Mouse (Mus musculus) ovary, postnatal 36 days (tissue): ENCODE measurements at regions not wholly inside any gene's neighbourhood (a gene's known extent, or its start where the extent isn't known, plus 50 kb on each side); places are given as distances from the start of the nearest gene placed in this dataset.

Experiments used
- DNase-seq: peaks from one replicate; pipeline ENCODE4 v3.0.0; 2022; ENCODE audit warnings: low spot score, mixed read lengths

DNA sequence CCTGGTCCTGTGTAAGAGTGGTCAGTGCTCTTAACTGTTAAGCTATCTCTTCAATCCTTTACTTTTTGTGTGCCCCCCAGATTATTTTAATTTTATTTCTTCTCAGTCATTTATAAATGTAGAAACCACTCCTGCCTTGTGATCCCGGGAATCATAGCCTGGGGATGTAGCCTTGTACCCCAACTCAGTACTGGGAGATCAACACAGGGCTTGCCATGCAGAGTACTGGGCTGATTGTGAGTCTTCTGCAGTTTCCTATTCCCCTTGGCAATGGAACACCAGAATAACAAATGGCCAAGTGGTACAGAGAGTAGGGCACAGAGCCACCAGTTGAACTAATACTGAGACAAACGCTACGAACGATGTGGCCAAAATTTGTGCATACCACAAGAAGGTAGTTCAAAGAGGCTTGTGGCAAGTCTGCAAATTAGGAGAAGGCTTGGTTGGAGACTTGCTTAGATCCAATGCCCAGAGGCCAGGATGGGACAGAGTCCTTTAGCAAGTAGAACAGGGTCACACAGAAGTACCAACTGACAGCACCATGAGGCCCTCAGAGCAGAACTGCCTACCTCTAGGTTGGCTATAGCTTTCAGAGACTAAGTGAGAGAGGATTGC is 151.9 kb downstream of the Qrsl1 start:
- no peak for DNase-seq

- DNase-seq, result no peak
Observed at GRCm38 (mm10) chr10:43750401-43750800, 151.1 kb downstream of the Qrsl1 start.

GRCm38 (mm10) chr10:43750854-43751253 is 150.7 kb downstream of the Qrsl1 start:
- DNase-seq, result no peak

DNA sequence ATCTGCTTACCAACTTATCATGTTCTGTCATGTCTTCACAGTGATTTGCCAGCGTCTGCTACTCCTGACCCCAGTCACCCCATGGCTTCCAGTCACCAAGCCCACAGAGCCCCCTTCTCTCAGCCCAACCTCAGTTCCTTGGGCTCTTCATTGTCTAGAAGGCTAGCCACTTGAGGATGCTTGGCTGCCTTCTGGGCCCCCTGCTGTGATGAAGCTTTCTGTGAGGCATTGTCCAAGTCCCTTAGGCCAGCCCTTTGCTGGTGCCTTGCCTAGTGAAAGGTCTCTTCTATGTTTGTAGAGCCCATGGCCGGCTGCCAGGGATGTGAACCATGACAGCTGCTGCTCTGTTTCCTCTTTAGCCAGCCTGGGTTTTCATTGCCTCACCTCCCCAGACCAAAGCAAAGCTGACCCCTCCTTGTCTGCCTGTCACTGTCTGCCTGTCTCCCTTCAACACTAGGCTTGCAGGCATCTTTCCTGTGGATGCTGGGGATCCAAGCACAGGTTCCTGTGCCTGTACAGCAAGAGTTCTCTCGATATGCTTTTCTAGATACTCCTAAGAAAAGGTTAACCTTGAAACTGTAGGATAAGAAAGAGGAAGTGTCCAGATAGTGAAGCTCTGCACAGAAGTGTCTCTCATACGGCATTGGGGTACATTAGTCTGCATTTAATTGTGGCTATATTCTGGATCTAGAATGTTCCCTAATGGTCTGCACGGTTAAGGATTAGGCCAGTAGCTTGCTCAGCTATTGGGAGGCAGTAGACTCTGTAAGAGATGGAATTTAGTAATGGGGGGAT is 149.5 kb downstream of the Qrsl1 start:
- DNase-seq, result peak; percentile 63

GRCm38 (mm10) chr10:43756881-43757565 is 144.5 kb downstream of the Qrsl1 start:
- DNase-seq, result no peak

DNA sequence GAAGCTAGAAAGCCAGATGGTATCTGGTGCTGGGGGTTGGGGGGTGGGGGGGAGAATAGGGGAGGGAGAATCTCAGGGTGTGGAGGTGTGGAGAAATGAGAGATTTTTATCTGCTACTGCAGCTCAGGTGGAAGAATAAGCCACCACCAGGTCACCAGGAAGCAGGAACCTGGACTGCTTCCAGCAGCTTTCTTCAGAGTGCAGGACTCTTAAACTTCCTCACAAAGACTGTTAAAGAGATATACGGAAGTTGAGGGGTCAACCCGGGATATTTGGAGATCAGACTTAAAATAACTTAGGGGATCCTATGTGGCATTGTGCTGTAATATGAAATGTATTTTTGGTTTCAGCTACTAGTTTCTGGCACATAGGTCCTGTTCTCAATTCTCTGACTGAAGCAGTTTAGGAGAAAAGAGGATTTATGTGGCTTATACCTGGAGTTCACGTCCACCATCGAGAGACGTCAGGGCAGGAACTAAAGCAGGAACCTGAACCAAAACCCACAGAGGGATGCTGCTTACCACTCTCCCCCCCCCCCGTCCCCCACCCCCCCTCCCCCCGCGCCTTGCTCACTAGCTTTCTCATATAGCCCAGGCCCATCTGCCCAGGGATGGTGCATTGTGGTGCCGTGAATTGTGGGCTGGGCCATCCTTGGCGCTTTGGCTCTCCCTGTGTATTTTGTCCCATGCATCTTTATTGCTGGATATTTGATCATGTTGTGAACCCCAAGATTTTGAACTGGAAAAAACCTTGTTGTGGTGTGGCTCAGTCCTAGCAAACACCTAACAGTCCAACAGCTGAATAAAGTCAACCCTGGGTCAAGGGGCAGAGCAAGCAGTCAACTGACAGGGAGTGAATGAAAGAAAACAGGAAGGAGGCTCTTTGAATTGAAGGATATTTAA is 143.2 kb downstream of the Qrsl1 start:
- no peak for DNase-seq

DNA sequence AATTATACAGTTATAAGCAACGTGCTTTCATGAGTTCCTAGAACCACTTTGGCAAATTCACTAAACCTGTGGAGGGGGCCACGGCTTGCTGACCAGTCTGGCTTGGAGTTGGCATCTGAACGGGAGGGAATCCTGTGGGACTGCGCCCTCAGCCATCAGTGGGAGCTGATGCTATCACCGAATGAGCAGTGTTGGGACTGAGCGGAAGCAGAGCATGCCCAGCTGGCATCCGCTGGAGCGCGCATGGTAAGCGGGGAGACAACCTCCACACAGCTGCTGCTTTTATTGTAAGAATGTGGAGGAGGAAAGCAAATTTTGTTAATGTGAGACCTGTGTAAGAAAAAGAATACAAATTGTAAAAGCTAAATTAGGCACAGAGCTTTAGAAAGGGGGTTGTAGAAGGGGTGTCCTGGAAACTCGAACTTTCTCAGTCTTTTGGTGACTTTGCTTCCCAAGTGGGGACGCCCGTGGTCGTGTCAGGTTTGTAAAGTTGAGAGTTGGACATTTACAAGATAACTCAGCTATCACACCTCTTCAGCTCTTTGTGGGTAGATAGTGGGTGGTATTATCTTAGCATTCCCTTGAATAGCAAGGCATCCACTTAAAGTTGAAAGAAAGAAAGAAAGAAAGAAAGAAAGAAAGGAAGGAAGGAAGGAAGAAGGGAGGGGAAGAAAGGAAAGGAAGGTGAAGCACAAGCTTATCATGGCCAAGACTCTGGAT is 142.2 kb downstream of the Qrsl1 start:
- DNase-seq, result no peak

DNA sequence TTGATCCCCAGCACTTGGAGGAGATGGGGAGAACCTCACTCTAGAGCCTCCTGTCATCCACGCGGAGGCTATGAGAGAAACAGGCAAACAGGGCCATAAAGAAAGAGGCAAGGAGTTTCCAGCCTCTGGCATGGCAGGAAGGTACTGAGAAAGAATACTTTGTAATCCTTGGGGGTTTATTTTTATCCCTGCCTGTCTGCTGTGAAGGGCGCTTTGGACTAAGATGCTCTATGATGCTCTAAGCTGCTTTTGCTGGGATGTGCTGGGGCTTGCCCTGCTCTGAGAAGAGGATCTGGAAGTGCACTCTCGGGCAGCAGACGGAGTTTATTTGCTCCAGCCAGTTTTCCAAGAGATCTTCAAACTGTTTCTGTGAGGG is 141.7 kb downstream of the Qrsl1 start:
- DNase-seq, result no peak

DNA sequence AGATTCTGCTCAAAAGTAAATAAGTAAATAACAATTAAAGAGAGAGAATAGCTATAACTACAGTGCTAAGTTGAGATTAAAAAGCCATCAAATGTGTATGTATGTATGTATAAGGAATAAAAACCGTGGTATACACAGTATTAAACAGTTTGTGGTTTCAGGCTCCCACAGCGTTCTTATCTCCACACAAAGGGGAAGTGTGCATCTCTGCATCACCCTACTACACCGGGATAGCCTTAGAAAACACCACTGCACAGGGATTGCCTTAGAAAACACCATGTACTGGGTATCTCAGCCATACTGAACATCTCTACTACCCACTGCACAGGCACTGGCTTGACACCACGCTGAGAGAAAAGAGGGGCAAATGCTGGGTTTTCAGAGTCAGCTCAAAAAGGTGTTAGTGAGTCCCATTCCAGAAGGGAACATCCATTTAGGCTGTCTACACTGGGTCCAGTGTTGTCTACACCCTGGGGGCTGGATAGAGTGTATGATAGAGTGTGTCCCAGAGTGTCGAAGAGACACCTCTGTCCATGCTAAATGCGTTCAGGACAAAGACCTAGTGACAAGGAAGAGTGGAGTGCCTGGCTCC is 139.5 kb downstream of the Qrsl1 start:
- DNase-seq, result no peak

- DNase-seq, result no peak
Observed at GRCm38 (mm10) chr10:43764581-43764980, 137.0 kb downstream of the Qrsl1 start.

- no peak for DNase-seq
Observed at GRCm38 (mm10) chr10:43765275-43765674, 136.3 kb downstream of the Qrsl1 start.

DNA sequence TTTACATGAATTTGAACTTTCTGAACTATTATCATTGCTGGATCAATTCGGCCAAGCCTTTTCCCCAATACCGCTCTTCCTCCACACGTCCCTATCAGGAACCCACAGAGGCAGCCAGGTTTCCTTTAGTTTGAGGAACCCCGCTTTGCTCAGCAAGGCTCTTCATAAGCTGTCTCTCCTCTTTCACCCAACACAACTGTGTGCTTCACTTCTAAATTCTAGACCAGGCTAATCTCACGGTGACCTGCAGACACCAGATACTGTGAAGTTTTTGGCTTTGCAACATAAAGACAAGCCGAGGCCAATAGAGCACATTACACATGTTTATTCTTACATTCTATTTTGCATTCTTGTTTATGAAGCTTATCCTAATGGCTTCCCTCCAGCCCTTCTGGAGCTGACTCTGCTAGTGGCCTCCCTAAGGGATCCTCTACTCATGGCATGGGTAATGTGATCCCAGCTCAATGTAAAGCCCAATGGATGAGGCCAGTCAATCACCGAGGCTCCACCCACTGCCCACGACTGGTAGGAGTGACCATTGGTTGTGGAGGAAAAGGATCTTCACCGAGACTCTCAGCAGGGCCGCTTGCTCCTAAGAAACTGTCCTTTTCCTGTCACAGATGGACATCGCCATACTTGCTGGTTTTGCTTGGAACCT is 135.6 kb downstream of the Qrsl1 start:
- no peak for DNase-seq

GRCm38 (mm10) chr10:43767961-43768726 is 133.4 kb downstream of the Qrsl1 start:
- DNase-seq, result no peak

- no peak for DNase-seq
Observed at GRCm38 (mm10) chr10:43769026-43769425, 132.5 kb downstream of the Qrsl1 start.

DNA sequence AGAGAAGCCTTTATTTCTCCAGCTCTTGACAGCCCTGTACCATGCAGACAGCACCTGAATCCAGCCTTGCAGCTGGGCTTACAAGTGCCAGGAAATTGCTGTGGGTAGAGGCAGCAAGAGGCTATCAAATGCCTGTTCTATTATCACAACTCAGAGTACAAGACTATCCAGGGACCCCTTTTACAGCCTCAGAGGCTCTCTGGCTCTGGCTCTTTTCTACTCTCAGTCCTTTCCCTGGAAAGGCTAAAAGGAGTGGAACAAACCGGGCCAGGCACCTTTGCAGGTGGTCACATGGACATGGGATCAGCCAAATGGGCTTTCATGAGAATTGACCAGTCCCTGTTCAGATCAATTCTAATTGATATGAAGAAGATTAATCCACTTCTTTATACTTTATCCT is 125.7 kb downstream of the Qrsl1 start:
- no peak for DNase-seq

DNA sequence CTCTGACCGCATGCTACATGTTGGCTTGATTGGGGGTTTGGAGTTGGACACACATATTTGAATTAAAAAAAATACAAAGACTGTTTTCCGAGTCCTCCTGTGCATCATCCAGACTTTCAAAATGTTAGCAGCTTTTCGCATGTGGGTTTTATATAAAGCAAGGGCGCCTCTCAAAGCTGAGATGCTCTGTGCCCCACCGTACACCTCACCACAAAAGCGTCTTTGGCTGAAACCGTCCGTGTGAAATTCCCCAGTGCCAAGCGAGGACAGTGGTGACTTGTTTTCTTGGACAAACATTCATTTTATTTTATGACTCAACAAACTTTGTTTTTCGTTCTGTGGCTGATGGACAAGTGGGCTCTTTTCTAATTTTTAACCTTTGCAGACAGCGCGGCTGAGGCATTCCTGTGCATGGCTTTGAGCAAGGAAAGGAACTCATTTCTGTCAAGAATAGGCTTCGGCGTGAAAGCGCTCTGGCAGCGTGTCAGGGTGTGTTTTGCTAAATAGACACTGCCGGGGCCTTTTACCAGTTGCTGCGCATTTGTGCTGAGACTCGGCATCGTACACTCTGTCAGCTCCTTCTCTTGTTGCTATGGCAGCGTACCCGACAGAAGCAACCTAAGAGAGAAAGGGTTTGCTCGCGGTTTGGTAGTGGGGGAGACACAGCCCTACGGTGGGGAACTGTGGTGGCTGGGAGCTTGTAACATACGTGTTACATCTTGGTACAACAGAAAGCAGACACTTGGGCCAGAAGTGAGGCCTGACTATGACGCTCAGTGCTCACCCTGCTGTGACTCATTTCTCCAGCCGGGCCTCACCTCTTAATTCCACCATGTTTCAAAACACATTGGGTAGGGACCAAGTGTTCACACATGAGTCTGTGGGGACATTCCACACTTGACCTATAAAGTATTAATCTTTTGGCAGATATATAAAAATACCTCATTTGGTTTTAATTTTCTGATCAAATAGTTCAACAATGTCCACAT is 123.6 kb downstream of the Qrsl1 start:
- no peak for DNase-seq

DNA sequence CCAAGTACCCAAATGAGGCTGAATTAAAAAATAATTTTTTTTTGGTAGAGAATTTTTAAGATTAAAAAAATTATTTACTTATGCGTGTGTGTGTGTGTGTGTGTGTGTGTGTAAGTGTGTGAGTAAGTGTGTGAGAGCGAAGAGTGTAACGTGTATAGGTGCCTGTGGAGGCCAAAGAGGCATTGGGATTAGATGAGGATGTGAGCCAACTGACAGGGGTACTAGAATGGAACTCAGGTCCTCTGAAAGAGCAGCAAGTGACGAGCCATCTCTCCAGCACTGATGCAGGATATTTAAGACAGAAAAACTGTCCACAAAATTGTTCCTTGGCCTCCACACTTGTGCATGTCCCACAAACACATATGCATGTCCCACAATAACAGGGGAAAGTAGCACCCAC is 121.0 kb downstream of the Qrsl1 start:
- DNase-seq, result no peak

- DNase-seq, result no peak
Observed at GRCm38 (mm10) chr10:43783304-43783703, 118.2 kb downstream of the Qrsl1 start.

DNA sequence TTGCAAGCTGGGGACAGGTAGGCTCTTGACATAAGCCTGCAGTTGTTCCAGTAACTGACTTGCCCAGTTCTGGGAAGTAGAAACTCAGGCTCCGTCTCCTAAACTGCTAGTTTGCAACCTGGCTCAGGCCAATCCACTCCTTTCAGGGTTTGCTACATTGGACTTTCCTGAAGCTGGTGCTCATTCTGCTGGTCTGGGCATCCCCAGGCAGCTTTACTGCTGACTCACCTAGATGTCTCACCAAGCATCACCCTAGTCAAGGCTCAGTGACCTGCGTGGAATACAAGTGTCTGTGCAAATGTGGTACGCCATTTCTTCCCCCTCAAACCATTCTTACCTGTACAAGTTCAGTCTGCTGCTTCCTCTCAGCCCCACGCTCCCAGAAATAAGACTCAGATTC is 110.8 kb downstream of the Qrsl1 start:
- no peak for DNase-seq
